Mouse (Mus musculus): ENCODE measurements around the gene Asphd1. TPM values are rescaled to one million over a fixed set of nuclear protein-coding genes. Genes with fewer than 3 reads are reported as not detected.
"Not testable (repeated sequence)": the region's sequence is repeated elsewhere in the genome, so short reads cannot be mapped to it uniquely, and the experiment has no call there.

Asphd1 gene
- polyA plus RNA-seq, 1 experiment, result not detected

DNA sequence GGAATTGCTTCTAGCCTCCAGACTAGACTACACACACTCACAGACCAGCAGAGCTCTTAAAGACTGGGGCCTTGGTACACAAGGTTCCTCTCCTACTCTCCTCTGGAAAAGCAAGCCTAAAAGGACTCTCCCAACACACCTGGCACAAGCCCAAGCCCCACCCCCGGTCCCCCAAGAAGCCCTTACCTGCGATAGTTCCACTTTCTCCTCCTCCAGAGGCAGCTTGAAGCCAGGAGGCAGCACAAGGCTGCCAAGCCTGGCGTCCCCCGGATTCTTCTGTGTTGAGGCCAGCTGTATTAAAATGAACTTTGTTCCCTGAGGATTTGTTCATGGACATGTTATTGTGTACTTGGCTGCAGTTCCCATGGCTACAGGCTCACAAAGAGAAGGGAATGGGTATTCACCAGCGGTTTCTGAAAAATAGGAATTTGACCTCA lies 26.7 kb downstream of the Asphd1 start, which contains the start of gene Tmem219:
Gene Tmem219 (minus strand): TSS at position 294 of the 437 bp plus-strand sequence.
- Histone ChIP-seq H3K27me3 (ENCODE audit: control insufficient read depth, insufficient read depth, low read length) (no peaks in the 10 kb centered on the region), H3K4me1 (ENCODE audit: control insufficient read depth, insufficient read depth, insufficient read length) (no peaks in the 10 kb centered on the region), H3K36me3 (ENCODE audit: control insufficient read depth, insufficient read depth, low read length) (no peaks in the 10 kb centered on the region), H3K4me3 (ENCODE audit: extremely low read depth, insufficient read depth, insufficient read length) (no peak within 1 kb of the TSS), H3K27ac (ENCODE audit: insufficient read depth, low read length) (no peak within 1 kb of the TSS)
- 83% methylated on average over 5 of the region's 5 CpGs for WGBS
- DNase-seq (ENCODE audit: low read depth in 1 of 2, low spot score in 2 of 2), result no peak
- no peak for TF ChIP-seq CTCF (IDR thresholded peaks at IDR 0.05; ENCODE audit: extremely low read depth, insufficient read depth, insufficient read length, insufficient replicate concordance)
- TF ChIP-seq POLR2A (IDR thresholded peaks at IDR 0.05; ENCODE audit: low read depth, low read length), result no peak

DNA sequence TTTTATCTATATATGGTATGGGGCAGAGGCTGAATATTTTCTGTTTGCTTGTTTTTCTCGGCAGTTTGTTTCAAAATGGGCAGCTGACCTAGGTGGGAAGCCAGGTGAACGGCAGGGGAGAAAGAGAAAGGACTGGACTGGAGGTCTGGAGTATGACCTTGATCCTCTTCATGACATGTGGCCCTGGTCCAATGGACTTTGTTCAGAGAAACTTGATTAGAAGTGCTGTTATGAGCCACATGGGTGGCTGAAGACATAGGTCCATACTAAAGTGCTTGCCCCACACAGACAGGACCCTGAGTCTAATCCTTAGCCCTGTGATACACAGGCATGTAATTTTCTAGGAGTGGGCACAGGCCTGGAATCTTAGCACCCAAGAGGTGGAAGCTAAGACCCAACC lies 27.8 kb downstream of the Asphd1 start:
- 83% methylated on average over 2 of the region's 2 CpGs for WGBS
- TF ChIP-seq POLR2A (IDR thresholded peaks at IDR 0.05; ENCODE audit: low read depth, low read length) (no peak), CTCF (IDR thresholded peaks at IDR 0.05; ENCODE audit: extremely low read depth, insufficient read depth, insufficient read length, insufficient replicate concordance) (no peak)
- no peak for DNase-seq (ENCODE audit: low read depth in 1 of 2, low spot score in 2 of 2)
- Histone ChIP-seq H3K4me1 (ENCODE audit: control insufficient read depth, insufficient read depth, insufficient read length) (no peaks in the 10 kb centered on the region), H3K4me3 (ENCODE audit: extremely low read depth, insufficient read depth, insufficient read length) (no peak overlapping the region), H3K27ac (ENCODE audit: insufficient read depth, low read length) (no peak overlapping the region), H3K36me3 (ENCODE audit: control insufficient read depth, insufficient read depth, low read length) (no peaks in the 10 kb centered on the region), H3K27me3 (ENCODE audit: control insufficient read depth, insufficient read depth, low read length) (no peaks in the 10 kb centered on the region)

DNA sequence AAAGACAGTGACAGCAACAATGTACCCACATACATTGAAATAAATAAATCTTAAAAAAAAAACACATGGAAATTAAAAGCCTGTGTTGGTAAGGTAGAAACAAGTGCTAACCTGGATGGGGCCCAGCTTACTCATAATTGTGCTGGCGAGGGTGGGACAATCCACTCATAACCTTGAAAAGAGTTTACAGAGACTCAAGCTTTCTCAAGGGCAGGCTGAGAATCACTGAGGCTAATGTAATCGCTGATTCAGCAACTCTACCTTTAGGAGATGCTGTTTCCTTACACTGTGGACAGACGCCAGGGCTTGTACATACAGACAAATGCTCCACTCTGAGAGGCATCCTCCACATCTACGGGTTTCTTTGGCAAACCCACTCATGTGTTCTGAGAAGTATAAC lies 29.4 kb downstream of the Asphd1 start:
- Histone ChIP-seq H3K36me3 (ENCODE audit: control insufficient read depth, insufficient read depth, low read length) (no peaks in the 10 kb centered on the region), H3K4me3 (ENCODE audit: extremely low read depth, insufficient read depth, insufficient read length) (no peak overlapping the region), H3K27ac (ENCODE audit: insufficient read depth, low read length) (no peak overlapping the region), H3K4me1 (ENCODE audit: control insufficient read depth, insufficient read depth, insufficient read length) (no peaks in the 10 kb centered on the region), H3K27me3 (ENCODE audit: control insufficient read depth, insufficient read depth, low read length) (no peaks in the 10 kb centered on the region)
- DNase-seq (ENCODE audit: low read depth in 1 of 2, low spot score in 2 of 2), result no peak
- 85% methylated on average over 4 of the region's 4 CpGs for WGBS
- TF ChIP-seq POLR2A (IDR thresholded peaks at IDR 0.05; ENCODE audit: low read depth, low read length), result no peak
- no peak for TF ChIP-seq CTCF (IDR thresholded peaks at IDR 0.05; ENCODE audit: extremely low read depth, insufficient read depth, insufficient read length, insufficient replicate concordance)

DNA sequence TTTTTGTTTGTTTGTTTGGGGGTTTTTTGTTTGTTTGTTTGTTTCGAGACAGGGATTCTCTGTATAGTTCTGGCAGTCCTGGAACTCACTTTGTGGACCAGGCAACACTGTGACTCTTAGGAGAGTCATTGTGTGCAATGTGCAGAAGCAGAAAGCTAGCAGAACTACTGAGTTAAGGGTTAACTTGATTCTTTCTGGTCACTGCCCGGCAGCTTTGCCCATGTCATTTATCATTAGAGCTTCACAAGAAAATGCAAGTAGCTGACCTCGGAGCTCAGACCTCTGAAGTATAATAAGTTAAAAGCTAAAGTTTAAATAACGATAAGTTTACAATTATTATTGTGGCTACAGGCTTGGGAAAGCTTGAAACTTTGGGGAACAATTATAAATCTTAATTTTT lies 31.0 kb downstream of the Asphd1 start:
- H3K36me3 ChIP-seq (ENCODE audit: control insufficient read depth, insufficient read depth, low read length); DNase-seq (ENCODE audit: low read depth in 1 of 2, low spot score in 2 of 2); H3K27me3 ChIP-seq (ENCODE audit: control insufficient read depth, insufficient read depth, low read length); H3K4me1 ChIP-seq (ENCODE audit: control insufficient read depth, insufficient read depth, insufficient read length); H3K4me3 ChIP-seq (ENCODE audit: extremely low read depth, insufficient read depth, insufficient read length); H3K27ac ChIP-seq (ENCODE audit: insufficient read depth, low read length): not testable (repeated sequence)
- WGBS, result 62% methylated on average over 4 of the region's 4 CpGs

DNA sequence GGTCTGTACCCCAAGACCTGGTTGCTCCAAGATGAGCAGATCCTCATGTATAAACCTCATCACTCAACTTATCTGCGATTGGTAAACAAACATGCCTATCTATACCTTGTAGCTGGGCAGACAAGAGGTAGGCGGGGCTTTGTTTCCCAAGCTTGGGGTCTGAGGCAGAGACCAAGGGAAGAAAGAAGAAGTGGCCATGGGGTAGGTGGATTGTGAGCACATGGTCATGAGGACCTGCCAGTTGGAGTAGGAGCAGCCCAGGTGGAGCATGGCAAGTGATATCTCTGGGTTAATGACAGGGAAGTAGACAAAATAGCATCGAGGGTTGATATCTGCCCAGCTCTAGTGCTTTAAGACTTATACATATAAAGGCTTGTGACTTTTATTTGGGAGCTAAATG lies 34.5 kb downstream of the Asphd1 start:
- Histone ChIP-seq H3K27me3 (ENCODE audit: control insufficient read depth, insufficient read depth, low read length) (no peaks in the 10 kb centered on the region), H3K4me1 (ENCODE audit: control insufficient read depth, insufficient read depth, insufficient read length) (no peaks in the 10 kb centered on the region), H3K27ac (ENCODE audit: insufficient read depth, low read length) (no peak overlapping the region), H3K4me3 (ENCODE audit: extremely low read depth, insufficient read depth, insufficient read length) (no peak overlapping the region), H3K36me3 (ENCODE audit: control insufficient read depth, insufficient read depth, low read length) (no peaks in the 10 kb centered on the region)
- 80% methylated on average over 3 of the region's 3 CpGs for WGBS
- no peak for TF ChIP-seq POLR2A (IDR thresholded peaks at IDR 0.05; ENCODE audit: low read depth, low read length)
- TF ChIP-seq CTCF (IDR thresholded peaks at IDR 0.05; ENCODE audit: extremely low read depth, insufficient read depth, insufficient read length, insufficient replicate concordance), result no peak
- DNase-seq (ENCODE audit: low read depth in 1 of 2, low spot score in 2 of 2), result no peak

DNA sequence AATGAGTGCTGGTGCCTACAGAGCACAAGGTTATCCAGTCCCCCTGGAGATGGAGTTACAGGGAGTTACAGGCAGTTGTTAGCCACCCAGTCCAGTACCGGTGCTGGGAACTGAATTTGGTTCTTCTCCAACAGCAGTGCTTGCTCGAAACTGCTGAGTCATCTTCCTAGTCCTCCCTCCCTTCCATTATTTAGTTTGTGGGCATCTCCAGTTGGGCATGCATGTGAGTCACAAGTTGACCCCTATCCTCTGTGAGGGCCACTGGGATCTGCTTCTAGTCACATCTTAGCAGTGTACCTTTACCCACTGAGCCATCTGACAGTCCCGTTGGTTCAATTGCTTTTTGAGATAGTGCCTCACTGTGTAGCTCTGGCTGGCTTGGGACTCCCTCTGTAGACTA lies 43.8 kb downstream of the Asphd1 start:
- H3K27ac ChIP-seq (ENCODE audit: insufficient read depth, low read length), result no peak overlapping the region
- WGBS, result 59% methylated on average over 3 of the region's 3 CpGs
- H3K36me3 ChIP-seq (ENCODE audit: control insufficient read depth, insufficient read depth, low read length), result no peaks in the 10 kb centered on the region
- DNase-seq (ENCODE audit: low read depth in 1 of 2, low spot score in 2 of 2), result no peak
- TF ChIP-seq POLR2A (IDR thresholded peaks at IDR 0.05; ENCODE audit: low read depth, low read length), result no peak
- TF ChIP-seq CTCF (IDR thresholded peaks at IDR 0.05; ENCODE audit: extremely low read depth, insufficient read depth, insufficient read length, insufficient replicate concordance), result no peak
- no peaks in the 10 kb centered on the region for H3K27me3 ChIP-seq (ENCODE audit: control insufficient read depth, insufficient read depth, low read length)
- H3K4me3 ChIP-seq (ENCODE audit: extremely low read depth, insufficient read depth, insufficient read length), result no peak overlapping the region
- no peaks in the 10 kb centered on the region for H3K4me1 ChIP-seq (ENCODE audit: control insufficient read depth, insufficient read depth, insufficient read length)

DNA sequence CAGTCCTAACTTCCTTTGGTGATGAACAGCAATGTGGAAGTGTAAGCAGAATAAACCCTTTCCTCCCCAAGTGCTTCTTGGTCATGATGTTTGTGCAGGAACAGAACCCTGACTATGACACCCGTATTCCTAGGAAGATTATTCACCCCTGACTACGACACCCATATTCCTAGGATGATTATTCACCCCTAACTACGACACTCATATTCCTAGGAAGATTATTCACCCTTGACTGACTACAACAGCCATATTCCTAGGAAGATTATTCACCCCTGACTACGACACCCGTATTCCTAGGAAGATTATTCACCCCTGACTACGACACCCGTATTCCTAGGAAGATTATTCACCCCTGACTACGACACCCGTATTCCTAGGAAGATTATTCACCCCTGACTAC lies 49.6 kb downstream of the Asphd1 start:
- not testable (repeated sequence) for H3K36me3 ChIP-seq (ENCODE audit: control insufficient read depth, insufficient read depth, low read length); DNase-seq (ENCODE audit: low read depth in 1 of 2, low spot score in 2 of 2)
- WGBS, result 96% methylated on average over 8 of the region's 9 CpGs

More for the DNA sequence above, 49.6 kb downstream of the Asphd1 start:
- not testable (repeated sequence) for H3K27me3 ChIP-seq (ENCODE audit: control insufficient read depth, insufficient read depth, low read length); H3K4me1 ChIP-seq (ENCODE audit: control insufficient read depth, insufficient read depth, insufficient read length); H3K27ac ChIP-seq (ENCODE audit: insufficient read depth, low read length); H3K4me3 ChIP-seq (ENCODE audit: extremely low read depth, insufficient read depth, insufficient read length)
